Mouse (Mus musculus): ENCODE measurements around the gene Sall1. TPM values are rescaled to one million over a fixed set of nuclear protein-coding genes. Genes with fewer than 3 reads are reported as not detected.

The Sall1 gene
- polyA plus RNA-seq, 1 experiment from 2014 or later = 42.4 TPM

DNA sequence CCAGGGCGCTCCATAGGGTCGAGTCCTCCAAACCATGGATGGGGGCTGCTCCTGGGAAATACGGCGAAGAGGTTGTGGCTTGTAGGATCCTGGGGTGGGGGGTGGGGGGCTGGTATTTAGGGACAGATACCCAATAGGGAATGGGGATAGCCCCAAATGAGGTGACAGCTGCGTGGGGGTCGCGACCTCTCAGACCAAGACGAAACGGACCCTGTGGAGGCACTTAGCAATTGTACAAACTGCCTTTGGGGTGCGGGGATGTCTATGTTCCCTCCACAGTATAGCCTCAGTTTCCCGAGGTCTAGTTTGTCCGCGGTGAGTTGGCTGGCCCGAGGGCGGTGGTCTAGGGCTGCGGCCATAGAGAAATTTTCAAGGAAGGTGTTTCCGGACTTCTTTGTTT is 1.8 kb upstream of the Sall1 start:
- H3K36me3 ChIP-seq = no peaks in the 10 kb centered on the region
- peaks cover 53% of the 10 kb centered on the region for H3K4me1 ChIP-seq
- ATAC-seq (replicated peaks; ENCODE audit: low FRiP score) = no peak
- peak overlapping the region; percentile 90 for H3K9ac ChIP-seq
- H3K4me2 ChIP-seq = peak overlapping the region; percentile 76
- H3K9me3 ChIP-seq (replicated peaks) = no peaks in the 10 kb centered on the region
- H3K27me3 ChIP-seq = peaks cover 50% of the 10 kb centered on the region
- under 1% methylated on average over 17 of the region's 17 CpGs for WGBS
- H3K4me3 ChIP-seq (replicated peaks) = peak overlapping the region; percentile 75
- peak overlapping the region; percentile 99 for H3K27ac ChIP-seq

DNA sequence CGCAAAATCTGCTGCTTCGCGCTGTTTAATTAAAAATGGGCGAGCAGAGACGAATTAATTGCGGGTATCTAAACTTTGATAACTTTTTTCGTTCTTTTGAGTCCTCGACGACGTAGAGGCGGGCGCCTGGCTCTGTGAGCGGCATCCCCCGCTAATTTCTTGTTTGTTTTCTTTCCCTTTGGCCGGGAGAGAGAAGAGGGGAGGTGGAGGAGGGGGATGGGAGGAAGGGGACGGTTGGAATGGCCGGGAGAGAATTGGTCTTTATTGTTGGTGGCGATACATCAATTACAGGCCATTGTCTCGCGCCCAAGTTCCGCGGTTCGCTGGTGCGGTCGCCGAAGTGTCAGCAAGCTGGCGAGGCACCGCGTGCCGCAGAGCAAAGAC is 1.2 kb upstream of the Sall1 start:
- H3K27me3 ChIP-seq = peaks cover 50% of the 10 kb centered on the region
- peak overlapping the region; percentile 75 for H3K4me3 ChIP-seq (replicated peaks)
- H3K4me2 ChIP-seq = peak overlapping the region; percentile 76
- peak overlapping the region; percentile 99 for H3K27ac ChIP-seq
- peaks cover 50% of the 10 kb centered on the region for H3K4me1 ChIP-seq
- no peaks in the 10 kb centered on the region for H3K9me3 ChIP-seq (replicated peaks)
- peak overlapping the region; percentile 90 for H3K9ac ChIP-seq
- ATAC-seq (replicated peaks; ENCODE audit: low FRiP score) = no peak
- no peaks in the 10 kb centered on the region for H3K36me3 ChIP-seq
- WGBS = under 1% methylated on average over 30 of the region's 30 CpGs

DNA sequence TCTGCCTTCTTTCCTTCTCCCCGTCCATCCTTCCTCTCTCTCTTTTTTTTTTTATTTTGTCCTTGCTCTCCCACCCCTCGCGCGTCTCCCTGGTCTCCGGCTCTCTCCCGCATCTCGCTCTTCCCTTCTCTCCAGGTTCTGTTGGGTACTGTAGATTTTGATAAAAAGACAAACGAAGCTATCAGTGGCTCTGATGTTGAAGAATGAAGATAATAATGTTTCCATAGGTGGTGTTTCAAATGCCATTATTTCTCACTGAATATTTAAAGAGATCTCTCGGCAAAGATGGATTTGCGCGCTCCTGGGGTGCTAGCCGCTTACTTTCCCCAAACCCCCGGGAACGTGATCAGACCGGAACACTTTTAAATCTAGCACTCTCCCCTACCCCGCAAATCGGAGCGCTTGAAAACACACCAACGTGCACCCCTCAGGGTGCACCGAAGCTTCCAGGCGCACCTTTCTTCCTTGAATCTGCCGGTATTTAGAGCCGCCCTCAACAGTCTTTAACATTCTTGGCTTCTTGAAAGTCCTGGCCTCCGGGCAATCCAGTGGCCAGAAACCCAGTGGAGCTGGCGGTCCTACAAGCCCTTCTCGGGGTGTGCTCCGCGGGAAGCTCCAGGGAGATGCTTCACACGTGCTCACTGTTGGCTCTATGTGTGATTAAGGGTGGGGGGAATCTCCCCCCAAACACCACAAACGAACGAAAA is 702 bp upstream of the Sall1 start:
- Histone ChIP-seq H3K36me3 (no peaks in the 10 kb centered on the region), H3K4me1 (peaks cover 45% of the 10 kb centered on the region), H3K4me3 (replicated peaks) (peak overlapping the region; percentile 75), H3K27ac (peak overlapping the region; percentile 99), H3K27me3 (peaks cover 47% of the 10 kb centered on the region), H3K9me3 (replicated peaks) (no peaks in the 10 kb centered on the region), H3K9ac (peak overlapping the region; percentile 90), H3K4me2 (peak overlapping the region; percentile 76)
- under 1% methylated on average over 31 of the region's 31 CpGs for WGBS
- ATAC-seq (replicated peaks; ENCODE audit: low FRiP score) = no peak

DNA sequence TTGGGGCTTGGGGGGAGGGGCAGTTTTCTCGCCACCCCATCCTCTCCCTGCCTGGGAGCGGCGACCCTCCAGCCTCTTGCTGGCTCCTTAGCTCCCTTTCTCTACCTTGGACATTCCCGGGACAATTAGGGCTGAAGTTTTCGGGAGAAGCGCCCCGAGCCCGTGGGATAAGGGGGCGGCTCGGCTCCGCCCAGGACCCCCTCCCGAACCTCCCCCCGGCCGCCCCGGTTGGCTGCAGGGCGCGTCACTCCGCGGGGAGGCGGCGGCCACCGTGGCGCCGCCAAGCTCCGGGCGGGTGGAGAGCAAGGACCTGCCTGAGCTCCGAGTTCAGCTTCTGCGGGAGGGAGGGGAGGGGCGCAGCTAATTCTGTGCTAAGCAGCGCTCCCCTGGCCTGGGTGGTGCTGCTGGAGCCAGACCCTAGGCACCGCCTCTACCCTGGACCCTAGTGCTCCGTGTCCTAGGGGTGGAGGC is 556 bp downstream of the Sall1 start:
- ATAC-seq (replicated peaks; ENCODE audit: low FRiP score) = peak; percentile 88
- peaks cover 41% of the 10 kb centered on the region for H3K4me1 ChIP-seq
- H3K36me3 ChIP-seq = no peaks in the 10 kb centered on the region
- peak overlapping the region; percentile 99 for H3K27ac ChIP-seq
- H3K27me3 ChIP-seq = peaks cover 39% of the 10 kb centered on the region; the same call in 1 of the 2 replicates
- H3K9me3 ChIP-seq (replicated peaks) = no peaks in the 10 kb centered on the region
- peak overlapping the region; percentile 75 for H3K4me3 ChIP-seq (replicated peaks)
- WGBS = under 1% methylated on average over 31 of the region's 32 CpGs
- H3K4me2 ChIP-seq = peak overlapping the region; percentile 76
- peak overlapping the region; percentile 90 for H3K9ac ChIP-seq

DNA sequence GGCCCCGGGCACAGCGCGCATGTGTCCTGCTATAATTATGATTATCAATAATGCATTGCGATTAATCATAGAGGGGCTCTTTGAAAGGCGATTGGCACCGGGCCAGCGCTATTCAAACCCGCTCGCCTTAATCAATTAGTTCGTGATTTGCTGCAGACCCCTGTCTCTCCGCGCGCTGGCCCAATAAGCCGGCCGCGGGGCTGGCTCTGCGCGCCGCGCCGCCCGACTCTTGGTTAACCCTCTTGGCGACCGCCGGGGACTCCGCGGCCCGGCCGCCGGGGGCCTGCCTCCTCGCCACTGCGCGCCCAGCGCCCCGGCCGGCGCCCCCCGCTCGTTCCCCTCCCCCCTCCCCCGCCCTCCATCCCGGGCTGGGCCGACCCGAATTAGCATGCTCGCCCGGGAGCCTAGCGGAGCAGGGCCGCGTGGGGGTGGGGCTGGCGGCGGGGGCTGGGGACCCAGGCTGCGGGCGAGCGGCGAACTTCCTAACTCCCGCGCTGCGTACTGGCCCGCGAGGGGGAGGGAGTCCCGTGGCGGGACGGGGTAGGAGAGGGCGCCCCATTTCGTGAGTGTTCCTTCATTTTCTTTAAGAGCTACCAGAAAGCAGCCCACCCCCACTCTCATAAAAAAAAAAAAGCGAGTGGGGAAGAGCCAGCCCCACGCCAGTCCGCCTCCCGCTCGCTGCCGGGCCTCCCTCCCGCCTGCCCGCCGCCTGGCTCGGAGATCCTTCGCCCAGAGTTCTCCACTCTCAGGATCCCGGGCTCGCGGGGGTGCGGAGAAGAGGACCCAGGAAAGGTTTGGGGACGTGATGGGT is 1.2 kb downstream of the Sall1 start:
- peaks cover 36% of the 10 kb centered on the region for H3K4me1 ChIP-seq
- H3K4me2 ChIP-seq = peak overlapping the region; percentile 76
- WGBS = under 1% methylated on average over 71 of the region's 80 CpGs
- peak overlapping the region; percentile 75 for H3K4me3 ChIP-seq (replicated peaks)
- ATAC-seq (replicated peaks; ENCODE audit: low FRiP score) = peak; percentile 79
- H3K27me3 ChIP-seq = peaks cover 32% of the 10 kb centered on the region; the same call in 1 of the 2 replicates
- H3K36me3 ChIP-seq = no peaks in the 10 kb centered on the region
- peak overlapping the region; percentile 90 for H3K9ac ChIP-seq
- peak overlapping the region; percentile 99 for H3K27ac ChIP-seq
- no peaks in the 10 kb centered on the region for H3K9me3 ChIP-seq (replicated peaks)

DNA sequence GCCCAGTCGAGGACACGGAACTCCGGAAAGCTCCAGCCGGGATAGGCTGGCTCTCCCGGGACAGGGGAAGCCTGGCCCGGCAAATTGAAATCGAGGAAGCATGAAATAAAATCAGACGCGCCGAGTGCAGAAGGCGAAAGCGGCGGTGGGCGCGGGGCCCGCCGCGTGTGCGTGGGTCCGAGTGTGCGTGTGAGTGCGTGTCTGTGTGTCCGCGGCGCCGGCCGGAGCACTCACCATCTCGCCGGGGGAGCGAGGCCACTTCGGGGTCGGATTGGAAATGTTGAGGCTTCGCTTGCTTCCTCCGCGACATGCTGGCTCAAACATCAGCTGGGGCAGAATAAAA is 1.9 kb downstream of the Sall1 start:
- peak overlapping the region; percentile 99 for H3K27ac ChIP-seq
- no peaks in the 10 kb centered on the region for H3K36me3 ChIP-seq
- peaks cover 31% of the 10 kb centered on the region for H3K27me3 ChIP-seq
- peak overlapping the region; percentile 90 for H3K9ac ChIP-seq
- under 1% methylated on average over 35 of the region's 35 CpGs for WGBS
- peaks cover 33% of the 10 kb centered on the region for H3K4me1 ChIP-seq
- peak overlapping the region; percentile 75 for H3K4me3 ChIP-seq (replicated peaks)
- no peaks in the 10 kb centered on the region for H3K9me3 ChIP-seq (replicated peaks)
- no peak for ATAC-seq (replicated peaks; ENCODE audit: low FRiP score)
- peak overlapping the region; percentile 76 for H3K4me2 ChIP-seq

DNA sequence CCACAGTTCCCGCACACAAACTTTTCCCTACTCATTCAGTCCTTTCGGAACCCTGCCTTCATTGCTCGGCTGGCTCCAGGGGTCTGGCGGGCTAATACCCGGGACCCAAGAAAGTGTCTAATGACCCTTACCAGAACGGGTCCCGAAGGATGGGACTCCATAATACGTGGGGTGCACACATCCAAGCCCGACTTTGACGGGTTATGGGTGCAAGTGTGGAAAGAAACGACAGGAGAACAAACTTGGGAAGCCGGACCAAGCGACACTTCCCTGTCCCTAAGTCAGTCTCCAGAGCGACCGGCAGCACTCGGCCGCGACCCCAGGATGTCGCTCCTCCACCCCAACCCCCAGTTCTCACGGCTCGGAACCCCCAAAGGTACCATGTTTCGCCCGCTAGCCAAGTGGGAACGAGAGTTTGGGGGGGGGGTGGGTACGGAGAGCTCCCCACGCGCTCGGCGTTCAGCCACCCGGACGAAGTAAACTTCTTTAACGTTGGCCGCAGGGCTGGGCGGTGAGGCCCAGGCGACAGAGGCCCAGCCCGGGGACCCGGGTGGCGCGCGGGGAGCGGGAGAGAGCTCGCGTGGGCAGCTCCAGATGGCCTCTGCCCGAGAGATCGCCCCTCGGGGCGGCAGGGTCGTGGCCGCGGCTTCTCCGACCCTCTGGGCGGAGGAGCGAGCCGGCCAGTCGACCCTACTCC is 2.4 kb downstream of the Sall1 start:
- Histone ChIP-seq H3K4me1 (peaks cover 33% of the 10 kb centered on the region), H3K9me3 (replicated peaks) (no peaks in the 10 kb centered on the region), H3K36me3 (no peaks in the 10 kb centered on the region), H3K27ac (peak overlapping the region; percentile 99), H3K4me2 (peak overlapping the region; percentile 76), H3K27me3 (peaks cover 36% of the 10 kb centered on the region), H3K4me3 (replicated peaks) (peak overlapping the region; percentile 75), H3K9ac (peak overlapping the region; percentile 90)
- no peak for ATAC-seq (replicated peaks; ENCODE audit: low FRiP score)
- under 1% methylated on average over 55 of the region's 55 CpGs for WGBS

DNA sequence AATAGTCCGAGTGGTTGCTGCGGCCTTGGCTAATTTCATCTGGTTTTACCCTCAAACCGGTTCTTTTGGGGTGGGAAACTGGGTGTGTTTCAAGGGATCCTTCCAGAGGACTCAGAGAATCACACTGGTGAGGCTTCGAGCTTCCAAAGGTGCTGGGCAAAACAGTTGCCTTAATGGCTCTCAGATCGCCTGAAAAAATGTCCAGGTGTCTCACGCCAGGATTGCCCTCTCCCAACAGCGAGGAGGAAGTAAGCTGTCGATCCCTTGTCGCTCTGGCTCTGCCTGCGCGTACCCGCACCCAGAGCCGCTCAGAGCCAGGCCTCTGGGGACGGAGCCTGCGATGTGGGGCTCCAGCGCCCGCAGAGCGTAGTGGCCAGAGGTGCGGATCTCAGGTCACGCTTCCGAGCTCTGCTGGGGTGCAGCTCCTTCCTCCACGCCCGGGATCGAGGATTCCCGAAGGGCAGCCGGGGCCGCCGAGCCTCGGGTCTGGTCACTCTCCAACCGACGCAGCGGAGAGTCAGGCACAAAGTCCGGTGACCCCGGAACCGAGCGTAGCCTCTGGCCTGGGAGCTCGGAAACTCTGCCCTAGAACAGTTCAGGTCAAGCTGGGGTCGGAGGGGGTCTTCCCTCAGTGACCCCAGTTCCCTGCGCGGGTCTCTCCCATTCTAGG is 3.1 kb downstream of the Sall1 start:
- peak overlapping the region; percentile 90 for H3K9ac ChIP-seq
- peak overlapping the region; percentile 76 for H3K4me2 ChIP-seq
- peak overlapping the region; percentile 99 for H3K27ac ChIP-seq
- no peaks in the 10 kb centered on the region for H3K36me3 ChIP-seq
- peaks cover 38% of the 10 kb centered on the region for H3K27me3 ChIP-seq
- WGBS = 4% methylated on average over 40 of the region's 40 CpGs
- no peaks in the 10 kb centered on the region for H3K9me3 ChIP-seq (replicated peaks)
- peak overlapping the region; percentile 75 for H3K4me3 ChIP-seq (replicated peaks)
- ATAC-seq (replicated peaks; ENCODE audit: low FRiP score) = no peak
- H3K4me1 ChIP-seq = peaks cover 30% of the 10 kb centered on the region

DNA sequence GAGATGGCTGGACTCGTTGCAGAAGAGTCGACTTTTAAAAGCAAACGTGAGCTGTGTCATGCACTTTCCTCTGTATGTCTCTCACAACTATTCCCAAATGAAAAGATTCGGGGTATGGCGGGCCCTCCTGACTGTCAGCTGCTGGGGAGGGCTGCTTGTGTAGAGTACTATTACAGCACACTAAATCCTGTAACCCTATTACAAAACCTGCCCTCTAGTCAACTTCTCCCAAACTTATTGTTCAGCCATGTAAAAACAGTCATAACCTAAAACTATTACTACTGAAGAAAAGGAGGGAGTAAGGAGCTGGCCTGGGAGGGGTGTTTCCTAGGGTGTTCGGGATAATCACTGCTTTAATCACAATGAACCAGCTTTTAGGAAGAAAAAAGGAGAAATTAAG is 4.1 kb downstream of the Sall1 start:
- peaks cover 37% of the 10 kb centered on the region for H3K27me3 ChIP-seq
- H3K36me3 ChIP-seq = no peaks in the 10 kb centered on the region
- H3K4me1 ChIP-seq = peaks cover 22% of the 10 kb centered on the region
- peak overlapping the region; percentile 75 for H3K4me3 ChIP-seq (replicated peaks)
- 14% methylated on average over 6 of the region's 6 CpGs for WGBS
- peak overlapping the region; percentile 90 for H3K9ac ChIP-seq
- H3K9me3 ChIP-seq (replicated peaks) = no peaks in the 10 kb centered on the region
- H3K4me2 ChIP-seq = peak overlapping the region; percentile 76
- H3K27ac ChIP-seq = peak overlapping the region; percentile 99
- ATAC-seq (replicated peaks; ENCODE audit: low FRiP score) = no peak

DNA sequence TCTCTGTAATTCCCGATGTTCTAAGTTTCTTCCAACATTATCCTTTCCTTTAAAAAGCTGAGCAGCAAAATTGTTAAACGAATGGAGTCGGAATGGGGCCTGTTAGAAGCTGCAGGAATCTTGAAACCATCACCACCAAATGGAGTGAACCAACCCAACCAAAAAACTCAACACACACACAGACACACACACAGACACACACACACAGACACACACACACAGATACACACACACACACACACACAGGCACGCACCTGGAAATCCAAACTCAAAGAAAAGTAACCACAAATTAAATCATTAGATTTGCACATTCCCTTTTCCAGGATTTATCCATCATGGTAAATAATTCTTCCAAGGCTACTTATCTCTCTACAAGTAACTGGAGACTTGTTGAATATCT is 5.0 kb downstream of the Sall1 start:
- H3K9ac ChIP-seq = peak overlapping the region; percentile 90; the same call in 1 of the 2 replicates
- H3K27ac ChIP-seq = peak overlapping the region; percentile 45; the same call in 1 of the 2 replicates
- H3K4me1 ChIP-seq = peaks cover 31% of the 10 kb centered on the region
- H3K4me2 ChIP-seq = peak overlapping the region; percentile 76
- peak overlapping the region; percentile 75 for H3K4me3 ChIP-seq (replicated peaks)
- peaks cover 41% of the 10 kb centered on the region for H3K27me3 ChIP-seq
- ATAC-seq (replicated peaks; ENCODE audit: low FRiP score) = no peak
- H3K9me3 ChIP-seq (replicated peaks) = no peaks in the 10 kb centered on the region
- H3K36me3 ChIP-seq = no peaks in the 10 kb centered on the region
- 33% methylated on average over 4 of the region's 4 CpGs for WGBS

DNA sequence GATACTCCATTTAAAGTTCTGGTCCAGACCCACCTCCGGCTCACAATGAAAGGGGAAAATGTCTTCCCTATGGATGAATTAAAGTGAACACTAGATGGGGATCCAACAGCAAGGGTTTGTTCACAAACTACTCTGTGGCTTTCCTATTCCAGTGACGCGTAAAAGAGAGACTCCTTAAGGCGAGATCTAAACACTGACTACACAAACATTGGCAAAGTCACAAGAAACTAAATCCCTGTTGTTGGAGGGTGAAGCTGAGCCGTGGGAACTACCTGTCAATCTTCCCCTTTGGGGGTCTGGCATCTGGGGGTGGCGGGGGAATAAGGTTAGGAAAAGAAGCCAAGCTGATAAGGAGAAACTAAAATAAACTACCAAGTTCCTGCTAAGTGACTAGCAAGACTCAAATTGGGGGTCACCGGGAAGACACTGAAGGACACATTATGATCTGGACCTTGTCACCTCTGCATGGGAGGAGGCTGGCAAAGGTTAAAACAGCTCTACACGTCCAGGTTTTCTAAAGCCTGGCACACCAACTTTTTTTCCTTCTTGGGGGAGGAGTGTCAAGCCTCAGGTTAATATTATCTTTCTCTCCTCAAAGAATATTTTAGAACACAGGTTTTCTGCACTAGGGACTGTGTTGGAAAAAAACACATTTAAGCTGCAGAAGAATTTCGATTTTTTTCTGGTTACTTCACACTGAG is 6.3 kb downstream of the Sall1 start:
- H3K36me3 ChIP-seq = peaks cover 6% of the 10 kb centered on the region; the same call in 1 of the 2 replicates
- peak overlapping the region; percentile 87 for H3K27ac ChIP-seq
- 5% methylated on average over 9 of the region's 9 CpGs for WGBS
- no peaks in the 10 kb centered on the region for H3K9me3 ChIP-seq (replicated peaks)
- peak overlapping the region; percentile 43 for H3K9ac ChIP-seq
- no peak for ATAC-seq (replicated peaks; ENCODE audit: low FRiP score)
- peak overlapping the region; percentile 37 for H3K4me3 ChIP-seq (replicated peaks)
- H3K4me2 ChIP-seq = peak overlapping the region; percentile 76
- H3K4me1 ChIP-seq = peaks cover 26% of the 10 kb centered on the region
- H3K27me3 ChIP-seq = peaks cover 35% of the 10 kb centered on the region

All from kidney, embryonic 15.5 days (tissue).